Mouse (Mus musculus) intestine, postnatal 0 days (tissue): Measurements from ENCODE around the gene Htatip2. TPM values are rescaled to one million over a fixed set of nuclear protein-coding genes. Genes with fewer than 3 reads are reported as not detected.

Experiments used
- ATAC-seq: fragments of 200-750 bp; cut with Nextera tagmentation; 2 replicates; pipeline ENCODE4 v1.8.0; 2017; ENCODE audit warnings: mild to moderate bottlenecking, moderate TSS enrichment, moderate library complexity
- H3K27ac ChIP-seq: fragments of 300-500 bp; sonication (generic); 2 replicates; pipeline ENCODE4 v1.5.1; 2014; ENCODE audit warnings: mild to moderate bottlenecking, low read depth, low read length, moderate library complexity
- H3K27me3 ChIP-seq: fragments of 300-500 bp; sonication (generic); replicated peaks from 2 replicates; pipeline ENCODE4 v1.6.1; 2014; ENCODE audit warnings: low read length, mixed read lengths; ENCODE audit not compliant: control insufficient read depth, insufficient read depth
- H3K36me3 ChIP-seq: fragments of 300-500 bp; sonication (generic); 2 replicates; pipeline ENCODE4 v1.6.1; 2014; ENCODE audit warnings: mild to moderate bottlenecking, moderate library complexity; ENCODE audit not compliant: control insufficient read depth, insufficient read depth
- H3K4me1 ChIP-seq: fragments of 300-500 bp; sonication (generic); replicated peaks from 2 replicates; pipeline ENCODE4 v1.6.1; 2014; ENCODE audit warnings: antibody characterized with exemption, low read length, mixed read lengths; ENCODE audit not compliant: control insufficient read depth, insufficient read depth
- H3K4me2 ChIP-seq: fragments of 300-500 bp; sonication (generic); replicated peaks from 2 replicates; pipeline ENCODE4 v1.6.1; 2014; ENCODE audit warnings: low read depth, mild to moderate bottlenecking, moderate library complexity
- H3K4me3 ChIP-seq: fragments of 300-500 bp; sonication (generic); 2 replicates; pipeline ENCODE4 v1.5.1; 2014; ENCODE audit warnings: low read depth, low read length
- H3K9ac ChIP-seq: fragments of 300-500 bp; sonication (generic); 2 replicates; pipeline ENCODE4 v1.6.1; 2014; ENCODE audit warnings: mild to moderate bottlenecking, low read depth, low read length
- H3K9me3 ChIP-seq: fragments of 300-500 bp; sonication (generic); 2 replicates; pipeline ENCODE4 v1.6.1; 2016; ENCODE audit warnings: mixed run types; ENCODE audit not compliant: control insufficient read depth
- CTCF ChIP-seq: sonication (generic); IDR thresholded peaks from 2 replicates; pipeline ENCODE4 v1.5.1; 2016; ENCODE audit warnings: low read depth, mild to moderate bottlenecking, control low read depth, antibody characterized with exemption, moderate library complexity
- WGBS: fragments of 180-500 bp; shearing (Covaris S2); extraction: QIAGEN DNeasy Blood & Tissue Kit; methylation state at CpG from one replicate; pipeline ENCODE4 v1.1.7; 2014; 5-methylcytosine and 5-hydroxymethylcytosine counted together
- polyA plus RNA-seq: library from polyadenylated mRNA; unstranded; fragments of >200 nt; fragmentation: Nextera tagmentation; extraction: Ambion mirVana; gene quantifications from 2 replicates; pipeline ENCODE4 v1.2.1, GENCODE M21; 2015

The Htatip2 gene
- polyA plus RNA-seq: 47.5 and 49.0 TPM in 2 replicates

DNA sequence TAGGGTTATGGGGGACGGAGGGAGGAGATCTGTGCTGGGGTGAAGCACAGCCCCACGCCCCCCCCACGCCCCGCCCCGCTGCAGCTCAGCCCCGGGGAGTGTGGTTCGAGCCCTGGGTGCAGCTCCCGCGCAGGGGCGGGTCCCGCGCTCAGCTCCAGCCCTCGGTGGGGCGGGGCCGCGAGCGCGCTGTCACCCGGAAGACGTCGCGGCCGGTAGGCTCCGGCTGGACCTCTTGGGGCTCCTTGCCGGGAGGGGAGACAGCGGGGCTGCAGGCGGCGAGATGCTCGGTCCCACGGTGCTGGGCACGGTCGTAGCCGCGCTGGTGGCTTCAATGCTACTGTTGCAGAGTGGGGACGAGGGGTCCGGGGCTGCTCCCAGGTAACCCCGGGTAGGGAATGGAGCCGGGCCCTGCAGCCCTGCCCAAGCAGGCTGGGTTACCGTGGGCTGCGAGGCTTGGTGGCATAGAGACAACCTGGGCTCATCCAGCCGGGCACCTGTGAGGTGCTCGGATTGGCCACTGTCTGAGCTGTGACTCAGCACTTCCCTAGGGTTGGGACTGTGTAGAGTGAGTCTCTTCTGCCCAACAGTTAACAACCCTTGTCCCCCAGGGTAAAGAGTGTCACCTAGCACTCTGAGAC lies at the start of gene Htatip2:
TSS of gene Htatip2 (plus strand) at position 182 of the 638 bp plus-strand sequence.
- WGBS: 2% methylated on average over 42 of the region's 42 CpGs
- peak within 1 kb of the TSS; percentile 91 for H3K4me2 ChIP-seq
- peak within 1 kb of the TSS; percentile 67 for H3K4me3 ChIP-seq
- no peaks in the 10 kb centered on the region; the same call in 1 of the 2 replicates for H3K36me3 ChIP-seq
- ATAC-seq: peak; percentile 83
- H3K27me3 ChIP-seq: 0 out of 2 replicates have a peak, but pooled peaks cover 5% of the 10 kb centered on the region
- H3K9ac ChIP-seq: peak within 1 kb of the TSS; percentile 66
- no peak for TF ChIP-seq CTCF
- H3K27ac ChIP-seq: peak within 1 kb of the TSS; percentile 41; the same call in 1 of the 2 replicates
- H3K9me3 ChIP-seq: no peaks in the 10 kb centered on the region
- H3K4me1 ChIP-seq: 0 out of 2 replicates have a peak, but pooled peaks cover 4% of the 10 kb centered on the region

DNA sequence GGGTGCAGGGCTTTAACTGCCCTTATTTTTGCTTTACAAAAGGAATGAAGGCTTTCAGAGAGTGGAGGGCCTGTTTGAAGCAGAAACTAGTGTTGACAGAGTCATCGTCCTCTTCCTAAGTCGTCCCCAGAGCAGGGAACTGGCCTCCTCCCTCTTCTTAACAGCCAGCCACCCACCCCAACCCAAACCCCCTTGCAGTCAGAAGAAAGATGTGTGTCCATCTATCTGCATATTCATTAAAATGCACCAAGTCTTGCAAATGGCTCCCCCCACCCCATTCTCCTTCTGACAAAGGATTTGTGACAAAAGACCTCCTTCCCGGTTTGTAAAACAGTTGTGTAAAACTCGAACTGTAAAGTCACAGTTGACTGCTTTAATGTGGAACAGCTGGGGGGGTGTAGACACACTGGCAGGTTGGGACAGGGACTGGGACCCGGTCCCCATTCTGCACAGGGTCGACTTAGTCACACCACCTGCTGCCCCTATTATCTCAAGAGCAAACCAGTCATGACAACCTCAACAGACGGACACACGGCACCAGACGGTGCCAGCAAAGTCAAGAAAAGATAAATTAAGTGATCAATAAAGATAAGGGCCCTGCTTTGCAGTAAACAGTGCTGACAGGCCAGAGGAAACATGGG lies 49.4 kb upstream of the Htatip2 start:
- H3K9me3 ChIP-seq: no peaks in the 10 kb centered on the region
- no peak overlapping the region for H3K4me3 ChIP-seq
- H3K4me1 ChIP-seq: no peaks in the 10 kb centered on the region
- no peak overlapping the region for H3K9ac ChIP-seq
- H3K27me3 ChIP-seq: no peaks in the 10 kb centered on the region
- no peak overlapping the region for H3K27ac ChIP-seq
- WGBS: 32% methylated on average over 9 of the region's 9 CpGs
- no peak for ATAC-seq
- no peaks in the 10 kb centered on the region for H3K36me3 ChIP-seq
- H3K4me2 ChIP-seq: no peak overlapping the region
- TF ChIP-seq CTCF: no peak

DNA sequence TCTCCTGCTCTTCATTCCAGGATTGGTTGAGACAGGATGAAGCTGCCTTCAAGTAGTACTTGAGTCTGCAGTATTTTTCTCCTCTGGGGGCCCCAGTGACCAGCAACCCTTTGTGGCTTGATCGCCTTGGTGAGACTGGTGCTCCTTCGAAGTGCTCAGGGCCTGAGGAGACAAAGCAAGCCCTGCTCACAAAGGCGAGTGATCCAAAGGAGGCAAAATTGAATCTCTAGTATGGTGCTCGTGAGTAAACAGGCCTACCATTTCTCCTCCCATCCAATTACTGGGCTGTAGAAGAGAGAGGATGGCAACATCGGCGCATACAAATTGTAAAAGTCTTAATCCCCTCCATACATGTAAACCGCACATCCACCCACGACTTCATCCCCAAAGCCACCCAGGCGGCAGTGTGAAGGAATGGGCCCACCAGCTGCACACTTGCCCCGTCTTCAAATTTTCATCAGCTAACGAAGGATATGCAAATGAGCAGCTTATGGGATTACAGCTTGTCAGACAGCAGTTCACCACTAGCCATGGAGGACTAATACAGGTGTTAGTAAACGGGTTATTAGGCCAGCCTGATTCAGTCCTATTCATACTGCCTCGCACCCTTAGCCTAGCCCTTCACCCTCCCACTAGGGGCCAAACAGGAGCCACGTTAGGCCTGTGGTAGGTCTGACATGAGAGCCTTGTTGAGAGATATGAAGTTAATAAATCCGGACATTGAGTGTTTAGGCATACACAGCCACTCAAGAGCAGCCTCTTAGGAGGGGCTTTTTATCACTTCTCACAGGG lies 40.8 kb upstream of the Htatip2 start:
- no peak for TF ChIP-seq CTCF
- H3K36me3 ChIP-seq: no peaks in the 10 kb centered on the region
- no peak overlapping the region for H3K9ac ChIP-seq
- no peak for ATAC-seq
- H3K4me3 ChIP-seq: no peak overlapping the region
- no peaks in the 10 kb centered on the region for H3K9me3 ChIP-seq
- WGBS: 77% methylated on average over 15 of the region's 15 CpGs
- no peak overlapping the region for H3K4me2 ChIP-seq
- H3K4me1 ChIP-seq: no peaks in the 10 kb centered on the region
- no peak overlapping the region for H3K27ac ChIP-seq
- no peaks in the 10 kb centered on the region for H3K27me3 ChIP-seq

DNA sequence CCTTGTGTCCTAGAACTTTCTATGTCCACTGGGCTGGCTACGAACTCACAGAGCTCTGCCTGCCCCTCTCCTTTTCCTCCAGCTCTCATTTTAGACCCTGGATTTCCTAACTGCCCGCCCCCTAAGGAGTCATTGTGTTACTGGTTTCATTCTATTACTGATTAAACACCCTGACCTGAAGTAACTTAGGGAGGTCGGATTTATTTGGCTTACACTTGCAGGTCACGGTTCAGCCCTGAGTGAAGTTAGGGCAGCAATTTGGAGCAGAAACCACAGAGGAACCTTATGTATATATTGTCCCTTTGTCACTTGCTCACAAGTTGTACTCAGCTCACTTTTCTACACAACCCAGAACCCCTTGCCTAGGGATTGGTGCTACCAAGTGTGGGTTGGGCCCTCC lies 24.6 kb upstream of the Htatip2 start:
- Histone ChIP-seq H3K4me1 (no peaks in the 10 kb centered on the region), H3K4me3 (no peak overlapping the region), H3K36me3 (no peaks in the 10 kb centered on the region), H3K4me2 (no peak overlapping the region), H3K9me3 (0 out of 2 replicates have a peak, but pooled peaks cover 2% of the 10 kb centered on the region), H3K9ac (no peak overlapping the region), H3K27me3 (no peaks in the 10 kb centered on the region), H3K27ac (no peak overlapping the region)
- no peak for TF ChIP-seq CTCF
- 46% methylated on average over 4 of the region's 4 CpGs for WGBS
- no peak for ATAC-seq

DNA sequence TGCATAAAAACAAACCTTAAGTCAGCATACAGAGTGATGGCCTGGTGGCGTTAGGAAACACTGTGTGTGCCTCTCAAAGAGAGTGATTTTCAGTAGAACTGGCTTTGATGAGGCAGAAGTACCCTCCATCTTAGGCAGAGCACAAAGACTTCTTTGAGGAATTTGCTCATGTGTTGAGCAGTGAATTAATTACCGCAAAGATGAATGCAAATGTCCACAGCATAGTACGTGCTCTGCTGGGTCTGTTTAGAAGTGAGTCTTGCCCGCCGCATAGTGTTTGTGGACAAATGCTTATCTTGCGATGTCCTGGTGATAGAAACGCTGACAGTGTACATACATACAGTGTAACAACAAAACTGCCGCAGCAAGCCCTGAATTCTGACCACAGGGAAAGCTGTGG lies 19.5 kb upstream of the Htatip2 start:
- Histone ChIP-seq H3K4me1 (no peaks in the 10 kb centered on the region), H3K9ac (no peak overlapping the region), H3K36me3 (no peaks in the 10 kb centered on the region), H3K27ac (no peak overlapping the region), H3K4me3 (no peak overlapping the region), H3K27me3 (no peaks in the 10 kb centered on the region), H3K4me2 (no peak overlapping the region), H3K9me3 (0 out of 2 replicates have a peak, but pooled peaks cover 2% of the 10 kb centered on the region)
- WGBS: 51% methylated on average over 8 of the region's 8 CpGs
- no peak for TF ChIP-seq CTCF
- ATAC-seq: no peak

DNA sequence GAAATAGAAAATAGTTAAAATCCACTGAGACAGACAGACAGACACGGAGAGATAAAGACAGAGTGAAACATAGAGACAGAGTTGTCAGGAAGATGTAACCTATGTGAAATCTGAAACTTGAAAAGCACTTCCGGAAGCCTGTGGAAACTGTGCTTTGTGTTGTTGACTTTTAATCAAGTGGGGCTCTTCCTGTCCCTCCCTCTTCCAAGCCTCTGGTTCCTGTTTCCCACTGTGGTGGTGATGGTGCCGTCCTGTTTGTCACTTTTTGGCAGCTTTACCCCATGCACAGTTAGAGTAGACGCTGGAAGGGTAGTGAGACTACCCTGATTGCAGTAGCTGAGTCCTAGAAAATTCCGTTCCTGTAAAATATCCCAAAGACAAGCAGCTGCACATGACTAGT lies 17.4 kb upstream of the Htatip2 start:
- Histone ChIP-seq H3K36me3 (no peaks in the 10 kb centered on the region), H3K27ac (no peak overlapping the region), H3K4me2 (no peak overlapping the region), H3K4me3 (no peak overlapping the region), H3K27me3 (no peaks in the 10 kb centered on the region), H3K4me1 (no peaks in the 10 kb centered on the region), H3K9me3 (0 out of 2 replicates have a peak, but pooled peaks cover 2% of the 10 kb centered on the region), H3K9ac (no peak overlapping the region)
- ATAC-seq: no peak
- 41% methylated on average over 5 of the region's 5 CpGs for WGBS
- no peak for TF ChIP-seq CTCF
